Mouse (Mus musculus) induced T-regulatory cell, adult 2 months (primary cell): ENCODE results near the gene Yod1.

Source experiments
- DNase-seq: peaks from one replicate; pipeline ENCODE4 v3.0.0-alpha.2; 2012; ENCODE audit warnings: low read depth

Yod1 gene

GRCm38 (mm10) chr1:130732706-130733658 is 15.9 kb downstream of the Yod1 start:
- no peak for DNase-seq

GRCm38 (mm10) chr1:130733671-130734070 is 16.5 kb downstream of the Yod1 start:
- no peak for DNase-seq

- DNase-seq: no peak
Measured at GRCm38 (mm10) chr1:130734452-130734851, 17.3 kb downstream of the Yod1 start.

- DNase-seq: no peak
Measured at GRCm38 (mm10) chr1:130734852-130735251, 17.7 kb downstream of the Yod1 start.

- no peak for DNase-seq
Measured at GRCm38 (mm10) chr1:130737411-130737881, 20.3 kb downstream of the Yod1 start.

- DNase-seq: no peak
Measured at GRCm38 (mm10) chr1:130737916-130738315, 20.8 kb downstream of the Yod1 start.

GRCm38 (mm10) chr1:130738551-130739106 is 21.5 kb downstream of the Yod1 start:
- DNase-seq: no peak

GRCm38 (mm10) chr1:130739636-130740035 is 22.5 kb downstream of the Yod1 start:
- no peak for DNase-seq

- no peak for DNase-seq
Measured at GRCm38 (mm10) chr1:130740227-130740648, 23.1 kb downstream of the Yod1 start.

- DNase-seq: no peak
Measured at GRCm38 (mm10) chr1:130740781-130741720, 23.9 kb downstream of the Yod1 start.

GRCm38 (mm10) chr1:130742201-130742600 is 25.1 kb downstream of the Yod1 start:
- DNase-seq: no peak

GRCm38 (mm10) chr1:130743775-130744174 is 26.6 kb downstream of the Yod1 start:
- no peak for DNase-seq

GRCm38 (mm10) chr1:130744217-130744616 is 27.1 kb downstream of the Yod1 start:
- DNase-seq: no peak

GRCm38 (mm10) chr1:130744961-130745360 is 27.8 kb downstream of the Yod1 start:
- DNase-seq: no peak

GRCm38 (mm10) chr1:130745591-130745990 is 28.5 kb downstream of the Yod1 start:
- DNase-seq: no peak

- DNase-seq: no peak
Measured at GRCm38 (mm10) chr1:130746819-130747218, 29.7 kb downstream of the Yod1 start.

- no peak for DNase-seq
Measured at GRCm38 (mm10) chr1:130759689-130760088, 42.6 kb downstream of the Yod1 start.

GRCm38 (mm10) chr1:130761597-130761996 is 44.5 kb downstream of the Yod1 start:
- no peak for DNase-seq

- no peak for DNase-seq
Measured at GRCm38 (mm10) chr1:130762045-130762760, 45.1 kb downstream of the Yod1 start.

GRCm38 (mm10) chr1:130764027-130764461 is 46.9 kb downstream of the Yod1 start:
- no peak for DNase-seq

GRCm38 (mm10) chr1:130767066-130767465 is 49.9 kb downstream of the Yod1 start:
- no peak for DNase-seq
